Mouse (Mus musculus) spleen, adult 2 months (tissue): ENCODE data around the gene Ugt1a10. TPM values are rescaled to one million over a fixed set of nuclear protein-coding genes. Genes with fewer than 3 reads are reported as not detected.
"Not testable (repeated sequence)": the region's sequence is repeated elsewhere in the genome, so short reads cannot be mapped to it uniquely, and the experiment has no call there.

Experiments used
- DNase-seq, 2 experiments: peaks; one replicate each; pipeline versions ENCODE4 v3.0.0 to v3.0.0-alpha.2; 2012 to 2021; ENCODE audit warnings: low spot score in 2 of 2, low read depth in 1 of 2
- H3K27ac ChIP-seq: fragments of 200-500 bp; 2 replicates; pipeline ENCODE4 v1.5.1; 2012; ENCODE audit warnings: low read length, inconsistent platforms; ENCODE audit not compliant: insufficient read depth
- H3K27me3 ChIP-seq: fragments of 200-500 bp; 2 replicates; pipeline ENCODE4 v1.6.1; 2012; ENCODE audit warnings: mild to moderate bottlenecking, moderate library complexity, low read length, inconsistent platforms; ENCODE audit not compliant: control insufficient read depth, insufficient read depth
- H3K36me3 ChIP-seq: fragments of 200-500 bp; 2 replicates; pipeline ENCODE4 v1.6.1; 2012; ENCODE audit warnings: mild to moderate bottlenecking, low read length, inconsistent platforms; ENCODE audit not compliant: control insufficient read depth, insufficient read depth
- H3K4me1 ChIP-seq: fragments of 200-500 bp; 2 replicates; pipeline ENCODE4 v1.6.1; 2011; ENCODE audit warnings: inconsistent platforms; ENCODE audit not compliant: control insufficient read depth, insufficient read depth, insufficient read length
- H3K4me3 ChIP-seq: fragments of 200-500 bp; 2 replicates; pipeline ENCODE4 v1.5.1; 2011; ENCODE audit warnings: mild to moderate bottlenecking, inconsistent platforms; ENCODE audit not compliant: insufficient read depth, insufficient read length; ENCODE audit errors: extremely low read depth
- CTCF ChIP-seq: fragments of 200-500 bp; IDR thresholded peaks from 2 replicates; pipeline ENCODE4 v1.5.1; 2011; ENCODE audit warnings: mild to moderate bottlenecking, inconsistent platforms; ENCODE audit not compliant: insufficient read depth, insufficient read length, insufficient replicate concordance; ENCODE audit errors: extremely low read depth
- POLR2A ChIP-seq: fragments of 200-500 bp; IDR thresholded peaks from 2 replicates; pipeline ENCODE4 v1.6.1; 2011; ENCODE audit warnings: low read depth, low read length, inconsistent platforms
- WGBS: fragments of 180-500 bp; shearing (Covaris S2); methylation state at CpG from one replicate; pipeline ENCODE4 v1.1.7; 2018; 5-methylcytosine and 5-hydroxymethylcytosine counted together
- polyA plus RNA-seq: library from polyadenylated mRNA; depleted of rRNA; stranded (reverse); fragments of >200 nt; gene quantifications from 2 replicates; pipeline ENCODE4 v1.2.3, GENCODE M21; 2012

Gene Ugt1a10
- polyA plus RNA-seq, 1 experiment, result not detected

GRCm38 (mm10) chr1:88014671-88015070 lies 40.5 kb upstream of the Ugt1a10 start:
- no peaks in the 10 kb centered on the region for H3K36me3 ChIP-seq
- no peaks in the 10 kb centered on the region for H3K4me1 ChIP-seq
- H3K4me3 ChIP-seq, result no peak overlapping the region
- H3K27ac ChIP-seq, result no peak overlapping the region
- WGBS, result 89% methylated on average over 4 of the region's 4 CpGs
- DNase-seq, result no peak
- no peaks in the 10 kb centered on the region for H3K27me3 ChIP-seq
- TF ChIP-seq CTCF (no peak), POLR2A (no peak)

GRCm38 (mm10) chr1:88015371-88015770 lies 39.8 kb upstream of the Ugt1a10 start:
- H3K27me3 ChIP-seq, result no peaks in the 10 kb centered on the region
- H3K27ac ChIP-seq, result no peak overlapping the region
- H3K4me1 ChIP-seq, result no peaks in the 10 kb centered on the region
- H3K4me3 ChIP-seq, result no peak overlapping the region
- DNase-seq, result no peak
- TF ChIP-seq POLR2A (no peak), CTCF (no peak)
- no peaks in the 10 kb centered on the region for H3K36me3 ChIP-seq
- 92% methylated on average over 6 of the region's 6 CpGs for WGBS

GRCm38 (mm10) chr1:88025244-88025643 lies 29.9 kb upstream of the Ugt1a10 start:
- 82% methylated on average over 3 of the region's 3 CpGs for WGBS

DNA sequence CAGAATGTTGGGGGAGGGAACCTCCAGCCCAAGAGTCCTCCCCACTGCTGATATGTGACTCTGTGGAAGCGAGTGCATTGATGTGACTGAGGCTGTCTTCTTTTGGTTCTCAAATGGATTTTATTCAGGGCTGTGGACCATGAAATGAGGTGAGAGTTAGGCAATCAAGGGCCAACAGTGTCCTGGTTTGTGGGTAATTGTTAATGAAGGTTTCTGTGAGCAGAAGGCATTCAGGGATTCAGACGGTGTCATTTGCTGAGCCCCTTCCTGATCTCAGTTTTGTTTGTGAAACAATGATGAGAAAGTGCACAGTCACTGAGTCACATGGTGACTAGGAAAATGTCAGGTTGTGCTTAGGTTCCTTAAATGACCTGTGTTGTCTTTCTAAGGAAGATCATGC lies 12.1 kb upstream of the Ugt1a10 start:
- not testable (repeated sequence) for H3K4me3 ChIP-seq, H3K36me3 ChIP-seq, H3K27ac ChIP-seq, DNase-seq, H3K27me3 ChIP-seq, H3K4me1 ChIP-seq
- 43% methylated on average over 1 of the region's 2 CpGs for WGBS

More at GRCm38 (mm10) chr1:88025244-88025643, 29.9 kb upstream of the Ugt1a10 start:
- H3K36me3 ChIP-seq, H3K4me1 ChIP-seq, DNase-seq, H3K27me3 ChIP-seq, H3K27ac ChIP-seq, H3K4me3 ChIP-seq: not testable (repeated sequence)

GRCm38 (mm10) chr1:88044832-88045437 lies 10.3 kb upstream of the Ugt1a10 start:
- not testable (repeated sequence) for H3K27me3 ChIP-seq, H3K4me3 ChIP-seq, H3K27ac ChIP-seq, H3K4me1 ChIP-seq, H3K36me3 ChIP-seq, DNase-seq
- 89% methylated on average over 4 of the region's 5 CpGs for WGBS

GRCm38 (mm10) chr1:88047408-88047807 lies 7.8 kb upstream of the Ugt1a10 start:
- not testable (repeated sequence) for DNase-seq, H3K27me3 ChIP-seq, H3K4me3 ChIP-seq, H3K36me3 ChIP-seq, H3K27ac ChIP-seq, H3K4me1 ChIP-seq
- 83% methylated on average over 2 of the region's 2 CpGs for WGBS

DNA sequence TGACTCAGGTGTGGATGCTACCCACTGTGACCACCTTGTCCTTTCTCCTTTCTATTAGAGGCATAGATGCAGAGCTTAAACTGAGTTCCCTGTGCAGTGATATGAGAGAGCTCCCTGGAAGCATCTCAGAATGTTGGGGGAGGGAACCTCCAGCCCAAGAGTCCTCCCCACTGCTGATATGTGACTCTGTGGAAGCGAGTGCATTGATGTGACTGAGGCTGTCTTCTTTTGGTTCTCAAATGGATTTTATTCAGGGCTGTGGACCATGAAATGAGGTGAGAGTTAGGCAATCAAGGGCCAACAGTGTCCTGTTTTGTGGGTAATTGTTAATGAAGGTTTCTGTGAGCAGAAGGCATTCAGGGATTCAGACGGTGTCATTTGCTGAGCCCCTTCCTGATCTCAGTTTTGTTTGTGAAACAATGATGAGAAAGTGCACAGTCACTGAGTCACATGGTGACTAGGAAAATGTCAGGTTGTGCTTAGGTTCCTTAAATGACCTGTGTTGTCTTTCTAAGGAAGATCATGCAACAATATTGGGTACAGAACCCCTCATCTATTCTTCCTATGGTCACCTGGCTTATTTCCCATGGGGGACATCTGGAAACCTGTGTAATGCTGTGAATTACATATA lies 11.4 kb downstream of the Ugt1a10 start:
- H3K27ac ChIP-seq, H3K4me3 ChIP-seq, DNase-seq, H3K4me1 ChIP-seq, H3K27me3 ChIP-seq, H3K36me3 ChIP-seq: not testable (repeated sequence)
- 64% methylated on average over 1 of the region's 2 CpGs for WGBS

DNA sequence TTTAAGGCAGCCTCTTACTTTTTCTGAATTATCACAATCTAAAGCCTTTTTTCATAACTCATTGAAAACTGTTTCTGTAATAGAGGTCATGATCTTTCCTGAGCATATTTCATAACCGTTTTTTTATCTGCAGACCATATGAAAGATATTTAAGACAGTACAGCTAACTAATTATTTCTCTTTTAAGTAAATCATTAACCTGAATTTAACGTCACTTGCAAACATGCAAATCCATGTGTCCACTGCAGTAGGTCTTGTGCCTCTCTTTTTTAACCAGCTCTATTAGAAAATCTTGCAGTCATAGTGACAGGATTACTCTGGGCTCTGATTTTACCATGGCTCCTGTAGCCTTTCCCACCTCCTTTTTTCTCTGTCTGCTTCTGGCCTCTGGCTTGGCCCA lies 15.3 kb downstream of the Ugt1a10 start, which contains the start of gene Ugt1a9:
Gene Ugt1a9, plus strand, starts transcription at position 306 of the 400 bp plus-strand sequence.
- Histone ChIP-seq H3K27ac (no peak within 1 kb of the TSS), H3K27me3 (no peaks in the 10 kb centered on the region), H3K4me1 (no peaks in the 10 kb centered on the region), H3K4me3 (no peak within 1 kb of the TSS), H3K36me3 (no peaks in the 10 kb centered on the region)
- 88% methylated on average over 2 of the region's 2 CpGs for WGBS
- TF ChIP-seq CTCF, result no peak
- TF ChIP-seq POLR2A, result no peak
- DNase-seq, result no peak
